Mouse (Mus musculus): ENCODE data around the gene Ppp1r3e.

- TF ChIP-seq CTCF (IDR thresholded peaks at IDR 0.05; ENCODE audit: extremely low read depth, insufficient read depth, low read length): no peak
- TF ChIP-seq POLR2A (IDR thresholded peaks at IDR 0.05; ENCODE audit: extremely low read depth, insufficient read depth, low read length): no peak
These were observed 19.5 kb downstream of the Ppp1r3e start for GRCm38 (mm10) chr14:54857891-54858290.
